Comparison of ENCODE assay signal across 9 mouse cellular contexts in genomic region chr5:142404307-142404706, GRCm38 (mm10). TPM values are rescaled to one million over a fixed set of nuclear protein-coding genes. Genes with fewer than 3 reads are reported as not detected.
A peak's percentile ranks its signal among the peaks of the same experiment; 100 is the strongest.
DNase-seq lines count a peak whose midpoint lies in the region; ATAC-seq lines count a peak whose summit lies in the region.
"Had no signal": no experiment of that assay in that cellular context is flagged by ENCODE, and none has a peak within 500 bp of the region (broad histone marks: within the 10 kb centered on the region; RNA-seq: fewer than 3 reads in every experiment).

No protein-coding gene starts in this region.

- no peak overlapping the region for H3K4me3 ChIP-seq in kidney, embryonic 14.5 days (ENCODE audit: low read length)
- peak overlapping the region; percentile 23; the same call in 1 of the 2 replicates for H3K4me3 ChIP-seq in embryonic facial prominence, embryonic 10.5 days
- no peak overlapping the region for H3K4me3 ChIP-seq in forebrain, embryonic 16.5 days (replicated peaks; ENCODE audit: low read length)
- H3K4me3 ChIP-seq in midbrain, embryonic 16.5 days (ENCODE audit: low read depth, low read length) = peak overlapping the region; percentile 4; the same call in 1 of the 2 replicates
- H3K4me3 ChIP-seq: erythroblast, embryonic 14.5 days; liver, embryonic 15.5 days had no signal

- no peak overlapping the region for H3K27ac ChIP-seq in kidney, embryonic 14.5 days (ENCODE audit: low read depth, low read length)
- H3K27ac ChIP-seq in embryonic facial prominence, embryonic 10.5 days (replicated peaks) = no peak overlapping the region
- H3K27ac ChIP-seq in forebrain, embryonic 16.5 days (ENCODE audit: low read length) = no peak overlapping the region
- no peak overlapping the region for H3K27ac ChIP-seq in midbrain, embryonic 16.5 days (ENCODE audit: low read length)

- no peak overlapping the region; the same call in 1 of the 2 replicates for H3K4me2 ChIP-seq in kidney, embryonic 14.5 days (replicated peaks; ENCODE audit: low read depth, low read length)
- H3K4me2 ChIP-seq in forebrain, embryonic 16.5 days (ENCODE audit: low read length) = peak overlapping the region; percentile 4; the same call in 1 of the 2 replicates
- H3K4me2 ChIP-seq in midbrain, embryonic 16.5 days (ENCODE audit: low read length) = peak overlapping the region; percentile 35

- DNase-seq in kidney, postnatal 10 days = no peak
- no peak for DNase-seq in embryonic facial prominence, embryonic 10.5 days (ENCODE audit: low spot score)
- no peak for DNase-seq in left cerebral cortex, postnatal 4 days
- no peak for DNase-seq in left cerebral cortex, postnatal 10 days (ENCODE audit: extremely low spot score in 1 of 2, low spot score in 2 of 2)

- no peaks in the 10 kb centered on the region for H3K27me3 ChIP-seq in kidney, embryonic 14.5 days (ENCODE audit: control insufficient read depth, insufficient read depth, low read length)
- H3K27me3 ChIP-seq in embryonic facial prominence, embryonic 10.5 days (replicated peaks; ENCODE audit: low read depth, poor library complexity, severe bottlenecking) = no peaks in the 10 kb centered on the region
- H3K27me3 ChIP-seq in forebrain, embryonic 16.5 days (replicated peaks; ENCODE audit: control insufficient read depth, insufficient read depth, low read length) = no peaks in the 10 kb centered on the region
- no peaks in the 10 kb centered on the region for H3K27me3 ChIP-seq in midbrain, embryonic 16.5 days (ENCODE audit: control insufficient read depth, insufficient read depth, low read depth, low read length)
- H3K27me3 ChIP-seq: liver, embryonic 15.5 days had no signal

- H3K9me3 ChIP-seq in kidney, embryonic 14.5 days (ENCODE audit: control insufficient read depth, low read length) = no peaks in the 10 kb centered on the region
- H3K9me3 ChIP-seq in embryonic facial prominence, embryonic 10.5 days = no peaks in the 10 kb centered on the region
- no peaks in the 10 kb centered on the region for H3K9me3 ChIP-seq in forebrain, embryonic 16.5 days (ENCODE audit: control insufficient read depth, low read length)
- no peaks in the 10 kb centered on the region for H3K9me3 ChIP-seq in midbrain, embryonic 16.5 days (replicated peaks; ENCODE audit: control insufficient read depth, low read length, poor library complexity, severe bottlenecking)
- H3K9me3 ChIP-seq: liver, embryonic 15.5 days had no signal

- H3K36me3 ChIP-seq in kidney, embryonic 14.5 days (ENCODE audit: control insufficient read depth, insufficient read depth, low read length) = peaks cover 9% of the 10 kb centered on the region; the same call in 1 of the 2 replicates
- H3K36me3 ChIP-seq in embryonic facial prominence, embryonic 10.5 days (replicated peaks) = peaks cover 48% of the 10 kb centered on the region
- H3K36me3 ChIP-seq in forebrain, embryonic 16.5 days (ENCODE audit: control insufficient read depth, insufficient read depth) = no peaks in the 10 kb centered on the region
- H3K36me3 ChIP-seq in midbrain, embryonic 16.5 days (ENCODE audit: control insufficient read depth, insufficient read depth, low read length) = no peaks in the 10 kb centered on the region

- intact Hi-C loops in left cerebral cortex, postnatal 4 days (cut with DNase I) = loop anchor here (5.0 kb wide), 1 partner anchor 37 kb away; no protein-coding TSS in a partner anchor
- intact Hi-C loops in left cerebral cortex, postnatal 10 days (cut with DNase I) = loop anchor here (5.0 kb wide), 1 partner anchor 43 kb away; no protein-coding TSS in a partner anchor

- WGBS in kidney, embryonic 14.5 days = 80% methylated on average over 1 of the region's 1 CpGs
- WGBS in embryonic facial prominence, embryonic 10.5 days = 88% methylated on average over 1 of the region's 1 CpGs
- WGBS in forebrain, embryonic 16.5 days = 100% methylated on average over 1 of the region's 1 CpGs
- WGBS in midbrain, embryonic 16.5 days = 95% methylated on average over 1 of the region's 1 CpGs

- peaks cover 52% of the 10 kb centered on the region for H3K4me1 ChIP-seq in kidney, embryonic 14.5 days (ENCODE audit: control insufficient read depth, insufficient read depth, low read length)
- H3K4me1 ChIP-seq in embryonic facial prominence, embryonic 10.5 days = peaks cover 87% of the 10 kb centered on the region
- peaks cover 64% of the 10 kb centered on the region for H3K4me1 ChIP-seq in forebrain, embryonic 16.5 days (replicated peaks; ENCODE audit: control insufficient read depth, insufficient read depth, low read length)
- H3K4me1 ChIP-seq in midbrain, embryonic 16.5 days (ENCODE audit: control insufficient read depth, insufficient read depth, low read length) = peaks cover 42% of the 10 kb centered on the region

- H3K9ac ChIP-seq in kidney, embryonic 14.5 days (ENCODE audit: low read depth, low read length) = 0 out of 2 replicates have a peak overlapping the region, but pooled peaks have one; percentile 31
- H3K9ac ChIP-seq in forebrain, embryonic 16.5 days (replicated peaks; ENCODE audit: low read depth, low read length) = no peak overlapping the region
- peak overlapping the region; percentile 39 for H3K9ac ChIP-seq in midbrain, embryonic 16.5 days (ENCODE audit: low read depth, low read length)
- H3K9ac ChIP-seq: liver, embryonic 15.5 days had no signal

- no peak for ATAC-seq in kidney, embryonic 14.5 days (ENCODE audit: low FRiP score, low TSS enrichment)
- no peak for ATAC-seq in forebrain, embryonic 16.5 days
- no peak for ATAC-seq in midbrain, embryonic 16.5 days

RNA-seq across cellular contexts. Expression of gene Foxk1, which starts 3.0 kb away (rescaled TPM):
- 4.4 and 6.5 TPM in 2 replicates for polyA plus RNA-seq in kidney, embryonic 14.5 days (2014; fragmentation: Nextera tagmentation; extraction: Ambion mirVana)
- 4.8 and 5.1 TPM in 2 replicates for polyA plus RNA-seq in embryonic facial prominence, embryonic 10.5 days (2016; fragmentation: Nextera tagmentation; extraction: Ambion mirVana)
- 4.1 and 4.6 TPM in 2 replicates for polyA plus RNA-seq in forebrain, embryonic 16.5 days (2015; fragmentation: Nextera tagmentation; extraction: Ambion mirVana)
- polyA plus RNA-seq in midbrain, embryonic 16.5 days (2015; fragmentation: Nextera tagmentation; extraction: Ambion mirVana) = 6.0 and 6.7 TPM in 2 replicates
- total RNA-seq in left cerebral cortex, postnatal 4 days (2021) = 10 to 100 TPM; 34.5 to 35.6 TPM
- total RNA-seq in left cerebral cortex, postnatal 10 days (2021) = 10 to 100 TPM; 38.2 to 40.0 TPM

RNA-seq across cellular contexts. Expression of gene Ap5z1, which starts 59.4 kb away (rescaled TPM):
- 7.2 and 10.1 TPM in 2 replicates for polyA plus RNA-seq in kidney, embryonic 14.5 days (2014; fragmentation: Nextera tagmentation; extraction: Ambion mirVana)
- 14.1 and 14.8 TPM in 2 replicates for polyA plus RNA-seq in embryonic facial prominence, embryonic 10.5 days (2016; fragmentation: Nextera tagmentation; extraction: Ambion mirVana)
- 14.8 and 16.9 TPM in 2 replicates for polyA plus RNA-seq in forebrain, embryonic 16.5 days (2015; fragmentation: Nextera tagmentation; extraction: Ambion mirVana)
- polyA plus RNA-seq in midbrain, embryonic 16.5 days (2015; fragmentation: Nextera tagmentation; extraction: Ambion mirVana) = 12.2 and 14.1 TPM in 2 replicates
- 10 to 100 TPM; 21.9 to 23.2 TPM for total RNA-seq in left cerebral cortex, postnatal 4 days (2021)
- total RNA-seq in left cerebral cortex, postnatal 10 days (2021) = 10 to 100 TPM; 17.5 to 22.3 TPM

Comparison
In these comparisons a context has a peak if more than half of its experiments do, and no peak if none do; other contexts are left out.
1. H3K4me3 ChIP-seq: peak in embryonic facial prominence, embryonic 10.5 days (single experiment) and midbrain, embryonic 16.5 days (single experiment); none in kidney, embryonic 14.5 days (single experiment) and forebrain, embryonic 16.5 days (single experiment).